Mouse (Mus musculus) embryo, embryonic 11 days (tissue): ENCODE results near the gene Ctsm.
"Not testable (repeated sequence)": the region's sequence is repeated elsewhere in the genome, so short reads cannot be mapped to it uniquely, and the experiment has no call there.

Experiments used
- DNase-seq: peaks from one replicate; pipeline ENCODE4 v3.0.0-alpha.2; 2015

Ctsm gene

DNA sequence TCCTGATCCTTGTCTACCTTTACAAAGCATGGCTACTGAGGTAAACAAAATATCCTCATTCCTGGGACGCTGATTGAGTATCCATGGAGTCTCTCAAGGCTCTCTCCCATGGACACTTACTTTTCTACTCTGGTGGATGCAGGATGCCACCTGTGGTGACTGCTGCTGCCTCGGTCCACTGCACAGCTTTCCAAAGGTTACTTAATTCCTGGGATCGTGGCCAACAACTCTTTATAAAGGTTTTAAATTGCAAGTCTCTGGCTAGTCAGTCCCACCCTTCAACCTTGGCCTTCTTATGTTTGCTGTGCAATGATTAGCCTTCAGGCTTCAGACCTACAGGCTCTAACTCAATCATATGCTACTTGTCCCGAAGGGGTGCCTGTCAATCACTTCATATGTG is at the start of gene Ctsm:
Ctsm (minus strand) TSS at position 209 of the 400 bp plus-strand sequence.
- DNase-seq = no peak

- DNase-seq = no peak
Observed at GRCm38 (mm10) chr13:61570027-61570426, 28.4 kb upstream of the Ctsm start, which contains the start of gene Cts3. TSS of gene Cts3 (minus strand) at chr13:61570127.

- DNase-seq = not testable (repeated sequence)
Observed at GRCm38 (mm10) chr13:61568074-61568473, 26.4 kb upstream of the Ctsm start, which contains the start of gene Gm49352. TSS of gene Gm49352 (minus strand) at chr13:61568174.
